Mouse (Mus musculus): ENCODE results near the gene Cyp4v3. TPM values are rescaled to one million over a fixed set of nuclear protein-coding genes. Genes with fewer than 3 reads are reported as not detected.

Cyp4v3 gene
- total RNA-seq, 1 experiment: 0.27 TPM

GRCm38 (mm10) chr8:45358132-45358918 lies 25.3 kb upstream of the Cyp4v3 start:
- in situ Hi-C loops (cut with MboI; ENCODE audit: low sequenced_read_pairs in 2 of 2, unreplicated experiment in 2 of 2): no loop called here
- TF ChIP-seq ZNF384 (IDR thresholded peaks at IDR 0.05; ENCODE audit: low read depth, low read length) (no peak), ZC3H11A (IDR thresholded peaks at IDR 0.05; ENCODE audit: borderline replicate concordance, low read depth, low read length) (no peak), MAFK (IDR thresholded peaks at IDR 0.05; ENCODE audit: insufficient read depth, low read depth, low read length) (no peak), CHD2 (IDR thresholded peaks at IDR 0.05; ENCODE audit: low read depth, low read length) (no peak), HCFC1 (IDR thresholded peaks at IDR 0.05; ENCODE audit: borderline replicate concordance, insufficient read depth, low read length) (no peak)
- Histone ChIP-seq H3K4me3 (ENCODE audit: insufficient read depth in 1 of 2, low read depth in 1 of 2, low read length in 2 of 2, poor library complexity in 1 of 2, severe bottlenecking in 1 of 2) (peak overlapping the region; percentile 64 to 75), H3K27ac (ENCODE audit: insufficient read depth, low read depth, low read length, poor library complexity, severe bottlenecking) (no peak overlapping the region), H3K9ac (ENCODE audit: insufficient read depth, low read depth, low read length, poor library complexity, severe bottlenecking) (peak overlapping the region; percentile 75), H3K9me3 (ENCODE audit: control insufficient read depth, insufficient read depth, low read depth, low read length) (no peaks in the 10 kb centered on the region), H3K4me1 (ENCODE audit: control insufficient read depth in 2 of 2, insufficient read depth in 2 of 2, low read length in 2 of 2, poor library complexity in 1 of 2) (no peaks in the 10 kb centered on the region), H3K36me3 (ENCODE audit: control insufficient read depth, insufficient read depth, low read length, poor library complexity, severe bottlenecking) (no peaks in the 10 kb centered on the region)
- no peak for DNase-seq (ENCODE audit: low read depth, low spot score)

DNA sequence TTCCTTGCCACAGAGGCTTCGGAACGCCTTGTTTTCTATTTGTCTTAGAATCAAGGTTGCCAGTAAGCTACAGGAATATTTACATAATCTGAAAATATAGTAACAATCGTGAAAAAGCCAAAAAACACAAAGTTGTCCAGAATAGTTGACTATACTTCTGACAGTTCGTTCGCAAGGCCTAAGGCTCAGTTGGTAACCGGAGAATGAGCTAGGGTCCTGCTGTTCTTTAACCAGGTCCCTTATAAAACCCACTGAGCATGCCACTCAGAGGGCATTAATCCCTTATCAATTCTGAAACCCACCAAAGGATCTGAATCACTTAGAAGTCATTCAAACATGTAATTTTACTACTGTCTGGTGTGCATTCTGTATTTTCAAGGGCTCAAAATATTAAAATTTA lies 22.8 kb upstream of the Cyp4v3 start:
- Histone ChIP-seq H3K9ac (ENCODE audit: insufficient read depth, low read depth, low read length, poor library complexity, severe bottlenecking) (no peak overlapping the region), H3K4me1 (ENCODE audit: control insufficient read depth in 2 of 2, insufficient read depth in 2 of 2, low read length in 2 of 2, poor library complexity in 1 of 2) (no peaks in the 10 kb centered on the region), H3K36me3 (ENCODE audit: control insufficient read depth, insufficient read depth, low read length, poor library complexity, severe bottlenecking) (no peaks in the 10 kb centered on the region), H3K4me3 (ENCODE audit: insufficient read depth in 1 of 2, low read depth in 1 of 2, low read length in 2 of 2, poor library complexity in 1 of 2, severe bottlenecking in 1 of 2) (no peak overlapping the region), H3K9me3 (ENCODE audit: control insufficient read depth, insufficient read depth, low read depth, low read length) (no peaks in the 10 kb centered on the region), H3K27ac (ENCODE audit: insufficient read depth, low read depth, low read length, poor library complexity, severe bottlenecking) (no peak overlapping the region)
- in situ Hi-C loops (cut with MboI; ENCODE audit: low sequenced_read_pairs in 2 of 2, unreplicated experiment in 2 of 2): no loop called here
- no peak for TF ChIP-seq ZC3H11A (IDR thresholded peaks at IDR 0.05; ENCODE audit: borderline replicate concordance, low read depth, low read length)
- no peak for TF ChIP-seq MAFK (IDR thresholded peaks at IDR 0.05; ENCODE audit: insufficient read depth, low read depth, low read length)
- TF ChIP-seq CHD2 (IDR thresholded peaks at IDR 0.05; ENCODE audit: low read depth, low read length): no peak
- no peak for TF ChIP-seq ZNF384 (IDR thresholded peaks at IDR 0.05; ENCODE audit: low read depth, low read length)
- TF ChIP-seq HCFC1 (IDR thresholded peaks at IDR 0.05; ENCODE audit: borderline replicate concordance, insufficient read depth, low read length): no peak
- DNase-seq (ENCODE audit: low read depth, low spot score): no peak

DNA sequence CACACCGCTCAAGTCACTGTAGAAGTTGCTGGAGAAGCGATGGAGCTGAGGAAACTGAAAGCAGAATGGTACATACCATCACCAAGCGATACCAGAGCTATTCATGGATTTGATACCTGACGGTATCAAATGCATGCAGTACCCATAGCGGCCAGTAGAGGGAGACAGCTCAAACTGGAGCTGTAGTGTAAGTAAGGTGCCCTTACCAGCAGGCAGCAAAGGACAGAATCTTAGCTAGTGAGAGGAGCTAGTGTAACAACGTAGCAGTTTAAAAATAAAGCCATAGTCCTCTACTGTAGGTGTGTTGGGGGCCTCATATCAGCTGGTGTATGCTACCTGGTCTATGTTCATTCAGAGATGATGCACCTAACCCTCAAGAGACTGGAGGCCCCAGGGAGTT lies 12.0 kb upstream of the Cyp4v3 start:
- peak; percentile 83 for DNase-seq (ENCODE audit: low read depth, low spot score)
- TF ChIP-seq ZNF384 (IDR thresholded peaks at IDR 0.05; ENCODE audit: low read depth, low read length) (no peak), ZC3H11A (IDR thresholded peaks at IDR 0.05; ENCODE audit: borderline replicate concordance, low read depth, low read length) (peak; percentile 46; the same call in 1 of the 2 replicates)
- H3K27ac ChIP-seq (ENCODE audit: insufficient read depth, low read depth, low read length, poor library complexity, severe bottlenecking): no peak overlapping the region
- no peaks in the 10 kb centered on the region for H3K9me3 ChIP-seq (ENCODE audit: control insufficient read depth, insufficient read depth, low read depth, low read length)
- H3K4me1 ChIP-seq (ENCODE audit: control insufficient read depth in 2 of 2, insufficient read depth in 2 of 2, low read length in 2 of 2, poor library complexity in 1 of 2): no peaks in the 10 kb centered on the region
- H3K9ac ChIP-seq (ENCODE audit: insufficient read depth, low read depth, low read length, poor library complexity, severe bottlenecking): no peak overlapping the region
- in situ Hi-C loops (cut with MboI; ENCODE audit: low sequenced_read_pairs in 2 of 2, unreplicated experiment in 2 of 2): no loop called here
- H3K4me3 ChIP-seq (ENCODE audit: insufficient read depth in 1 of 2, low read depth in 1 of 2, low read length in 2 of 2, poor library complexity in 1 of 2, severe bottlenecking in 1 of 2): no peak overlapping the region
- no peaks in the 10 kb centered on the region for H3K36me3 ChIP-seq (ENCODE audit: control insufficient read depth, insufficient read depth, low read length, poor library complexity, severe bottlenecking)

DNA sequence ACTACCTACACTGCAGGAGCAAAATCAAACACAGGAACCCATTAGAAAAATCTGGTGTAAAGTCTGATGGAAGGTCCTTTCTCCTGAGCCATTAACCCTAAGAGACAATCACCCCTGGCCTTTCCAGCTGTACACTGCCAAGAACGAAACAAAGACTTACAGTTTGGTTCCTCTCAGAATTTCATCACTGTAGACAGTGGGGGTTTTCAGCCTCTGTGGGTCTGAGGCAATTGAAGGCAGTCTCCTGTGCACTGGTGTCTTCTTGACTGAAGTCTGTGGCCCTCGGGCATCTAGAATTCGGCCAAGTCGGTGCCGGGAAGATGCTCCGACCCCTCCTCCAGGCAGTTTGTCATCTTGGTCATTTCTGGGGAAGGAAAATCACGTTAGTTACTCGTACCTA lies 11.3 kb upstream of the Cyp4v3 start:
- no peaks in the 10 kb centered on the region for H3K4me1 ChIP-seq (ENCODE audit: control insufficient read depth in 2 of 2, insufficient read depth in 2 of 2, low read length in 2 of 2, poor library complexity in 1 of 2)
- H3K27ac ChIP-seq (ENCODE audit: insufficient read depth, low read depth, low read length, poor library complexity, severe bottlenecking): no peak overlapping the region
- TF ChIP-seq ZC3H11A (IDR thresholded peaks at IDR 0.05; ENCODE audit: borderline replicate concordance, low read depth, low read length) (no peak), ZNF384 (IDR thresholded peaks at IDR 0.05; ENCODE audit: low read depth, low read length) (no peak), HCFC1 (IDR thresholded peaks at IDR 0.05; ENCODE audit: borderline replicate concordance, insufficient read depth, low read length) (no peak), CHD2 (IDR thresholded peaks at IDR 0.05; ENCODE audit: low read depth, low read length) (no peak), MAFK (IDR thresholded peaks at IDR 0.05; ENCODE audit: insufficient read depth, low read depth, low read length) (no peak)
- no peak overlapping the region for H3K9ac ChIP-seq (ENCODE audit: insufficient read depth, low read depth, low read length, poor library complexity, severe bottlenecking)
- H3K9me3 ChIP-seq (ENCODE audit: control insufficient read depth, insufficient read depth, low read depth, low read length): no peaks in the 10 kb centered on the region
- no peak for DNase-seq (ENCODE audit: low read depth, low spot score)
- in situ Hi-C loops (cut with MboI; ENCODE audit: low sequenced_read_pairs in 2 of 2, unreplicated experiment in 2 of 2): no loop called here
- H3K36me3 ChIP-seq (ENCODE audit: control insufficient read depth, insufficient read depth, low read length, poor library complexity, severe bottlenecking): no peaks in the 10 kb centered on the region
- no peak overlapping the region for H3K4me3 ChIP-seq (ENCODE audit: insufficient read depth in 1 of 2, low read depth in 1 of 2, low read length in 2 of 2, poor library complexity in 1 of 2, severe bottlenecking in 1 of 2)

All from ES-E14 (cell line).